Mouse (Mus musculus) forebrain, embryonic 15.5 days (tissue): ENCODE measurements around the gene Magi3. TPM values are rescaled to one million over a fixed set of nuclear protein-coding genes. Genes with fewer than 3 reads are reported as not detected.

Experiments used
- ATAC-seq: fragments of 200-750 bp; cut with Nextera tagmentation; replicated peaks from 2 replicates; pipeline ENCODE4 v1.8.0; 2017; ENCODE audit warnings: mild to moderate bottlenecking, moderate TSS enrichment, moderate library complexity
- H3K27ac ChIP-seq: fragments of 300-500 bp; sonication (generic); replicated peaks from 2 replicates; pipeline ENCODE4 v1.5.1; 2015; ENCODE audit warnings: mild to moderate bottlenecking, inconsistent platforms
- H3K27me3 ChIP-seq: fragments of 300-500 bp; sonication (generic); 2 replicates; pipeline ENCODE4 v1.6.1; 2015; ENCODE audit warnings: inconsistent platforms
- H3K36me3 ChIP-seq: fragments of 300-500 bp; sonication (generic); 2 replicates; pipeline ENCODE4 v1.6.1; 2015; ENCODE audit warnings: mild to moderate bottlenecking, inconsistent platforms
- H3K4me1 ChIP-seq: fragments of 300-500 bp; sonication (generic); 2 replicates; pipeline ENCODE4 v1.6.1; 2015; ENCODE audit warnings: inconsistent platforms
- H3K4me2 ChIP-seq: fragments of 300-500 bp; sonication (generic); replicated peaks from 2 replicates; pipeline ENCODE4 v1.6.1; 2015; ENCODE audit warnings: mild to moderate bottlenecking, inconsistent platforms
- H3K4me3 ChIP-seq: fragments of 300-500 bp; sonication (generic); 2 replicates; pipeline ENCODE4 v1.5.1; 2015; ENCODE audit warnings: mild to moderate bottlenecking, inconsistent platforms
- H3K9ac ChIP-seq: fragments of 300-500 bp; sonication (generic); replicated peaks from 2 replicates; pipeline ENCODE4 v1.6.1; 2015; ENCODE audit warnings: mild to moderate bottlenecking, inconsistent platforms
- H3K9me3 ChIP-seq: fragments of 300-500 bp; sonication (generic); 2 replicates; pipeline ENCODE4 v1.6.1; 2016; ENCODE audit warnings: inconsistent platforms
- WGBS: fragments of 180-500 bp; shearing (Covaris S2); methylation state at CpG from one replicate; pipeline ENCODE4 v1.1.7; 2015; ENCODE audit warnings: mixed read lengths; 5-methylcytosine and 5-hydroxymethylcytosine counted together
- polyA plus RNA-seq: library from polyadenylated mRNA; unstranded; fragments of >200 nt; fragmentation: Nextera tagmentation; extraction: Ambion mirVana; gene quantifications from 2 replicates; pipeline ENCODE4 v1.2.1, GENCODE M21; 2015

Magi3 gene
- polyA plus RNA-seq, 1 experiment from 2014 or later, result 6.0 TPM

- no peak for ATAC-seq
- WGBS, result 43% methylated on average over 3 of the region's 3 CpGs
- no peaks in the 10 kb centered on the region for H3K9me3 ChIP-seq
- no peak overlapping the region for H3K9ac ChIP-seq
- no peaks in the 10 kb centered on the region for H3K4me1 ChIP-seq
- H3K4me2 ChIP-seq, result no peak overlapping the region
- H3K36me3 ChIP-seq, result peaks cover 30% of the 10 kb centered on the region
- H3K27me3 ChIP-seq, result no peaks in the 10 kb centered on the region
- no peak overlapping the region for H3K27ac ChIP-seq
- H3K4me3 ChIP-seq, result no peak overlapping the region
Measured at GRCm38 (mm10) chr3:104017931-104018330, 202.2 kb downstream of the Magi3 start.

GRCm38 (mm10) chr3:104011972-104012371 is 208.2 kb downstream of the Magi3 start:
- Histone ChIP-seq H3K36me3 (peaks cover 34% of the 10 kb centered on the region), H3K4me1 (peaks cover 6% of the 10 kb centered on the region), H3K4me3 (no peak overlapping the region), H3K4me2 (no peak overlapping the region), H3K9me3 (no peaks in the 10 kb centered on the region), H3K27ac (no peak overlapping the region), H3K27me3 (no peaks in the 10 kb centered on the region), H3K9ac (no peak overlapping the region)
- WGBS, result 95% methylated on average over 2 of the region's 2 CpGs
- ATAC-seq, result no peak

- Histone ChIP-seq H3K4me1 (peaks cover 8% of the 10 kb centered on the region), H3K9me3 (no peaks in the 10 kb centered on the region), H3K4me3 (no peak overlapping the region), H3K27me3 (no peaks in the 10 kb centered on the region), H3K4me2 (no peak overlapping the region), H3K9ac (no peak overlapping the region), H3K36me3 (peaks cover 38% of the 10 kb centered on the region), H3K27ac (no peak overlapping the region)
- no peak for ATAC-seq
- WGBS, result 90% methylated on average over 5 of the region's 5 CpGs
Measured at GRCm38 (mm10) chr3:104009924-104010662, 210.1 kb downstream of the Magi3 start.

DNA sequence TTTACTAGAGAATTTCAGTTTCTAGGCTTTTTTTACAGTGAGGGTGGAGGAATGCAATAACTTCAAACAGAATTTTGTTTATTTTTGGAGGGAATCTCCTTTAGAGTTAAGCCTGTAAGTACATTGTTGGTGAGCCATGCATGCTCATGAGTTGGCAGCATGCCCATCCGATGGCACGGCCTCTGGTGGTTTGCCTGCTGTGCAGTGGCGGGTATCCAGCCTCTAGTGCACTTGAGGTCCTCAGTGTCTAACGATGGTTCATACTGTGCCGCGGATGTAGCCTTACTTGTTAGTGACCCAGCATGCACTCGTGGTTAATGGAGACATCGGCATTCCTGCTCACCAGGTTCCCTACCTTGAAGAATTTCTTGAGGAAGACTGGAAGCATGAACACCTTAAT is 212.7 kb downstream of the Magi3 start:
- H3K4me1 ChIP-seq, result peaks cover 8% of the 10 kb centered on the region
- no peak overlapping the region for H3K4me2 ChIP-seq
- no peak overlapping the region for H3K27ac ChIP-seq
- H3K9ac ChIP-seq, result no peak overlapping the region
- ATAC-seq, result peak; percentile 51; the same call in 1 of the 2 replicates
- 38% methylated on average over 8 of the region's 8 CpGs for WGBS
- peaks cover 47% of the 10 kb centered on the region for H3K36me3 ChIP-seq
- H3K27me3 ChIP-seq, result no peaks in the 10 kb centered on the region
- H3K9me3 ChIP-seq, result no peaks in the 10 kb centered on the region
- H3K4me3 ChIP-seq, result no peak overlapping the region

GRCm38 (mm10) chr3:104006896-104007466 is 213.2 kb downstream of the Magi3 start:
- H3K36me3 ChIP-seq, result peaks cover 51% of the 10 kb centered on the region

GRCm38 (mm10) chr3:103998724-103999123 is 221.4 kb downstream of the Magi3 start:
- peaks cover 48% of the 10 kb centered on the region for H3K36me3 ChIP-seq
- H3K9me3 ChIP-seq, result no peaks in the 10 kb centered on the region
- no peak overlapping the region for H3K4me2 ChIP-seq
- H3K4me1 ChIP-seq, result no peaks in the 10 kb centered on the region
- no peak for ATAC-seq
- WGBS, result 93% methylated on average over 4 of the region's 4 CpGs
- H3K9ac ChIP-seq, result no peak overlapping the region
- H3K27ac ChIP-seq, result no peak overlapping the region
- H3K27me3 ChIP-seq, result no peaks in the 10 kb centered on the region
- no peak overlapping the region for H3K4me3 ChIP-seq

More at GRCm38 (mm10) chr3:104006896-104007466, 213.2 kb downstream of the Magi3 start:
- Histone ChIP-seq H3K27ac (0 out of 2 replicates have a peak overlapping the region, but pooled peaks have one; percentile 23), H3K4me3 (no peak overlapping the region), H3K4me2 (no peak overlapping the region), H3K9ac (no peak overlapping the region), H3K27me3 (no peaks in the 10 kb centered on the region), H3K9me3 (no peaks in the 10 kb centered on the region), H3K4me1 (peaks cover 8% of the 10 kb centered on the region)
- 49% methylated on average over 8 of the region's 8 CpGs for WGBS
- no peak for ATAC-seq

DNA sequence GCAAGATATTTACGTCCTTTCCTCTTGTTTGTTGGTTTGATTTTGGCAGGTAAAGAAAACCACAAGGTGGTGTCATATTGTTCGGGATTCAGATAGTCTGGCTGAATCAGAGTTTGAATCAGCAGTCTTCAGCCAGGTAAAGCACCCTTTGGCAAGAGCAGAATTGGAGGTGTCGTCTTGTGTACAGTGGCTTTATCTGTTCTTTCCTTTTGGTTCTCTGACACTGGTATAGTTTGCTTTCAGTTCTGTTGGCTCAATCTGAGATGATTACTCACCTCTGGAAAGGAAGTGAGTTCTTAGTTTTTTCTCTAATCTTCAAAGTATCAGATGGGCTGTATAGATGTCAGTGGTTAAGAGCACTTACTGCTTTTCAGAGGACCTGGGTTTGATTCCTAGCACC is 228.9 kb downstream of the Magi3 start:
- Histone ChIP-seq H3K9me3 (no peaks in the 10 kb centered on the region), H3K4me1 (no peaks in the 10 kb centered on the region), H3K4me2 (no peak overlapping the region), H3K36me3 (peaks cover 59% of the 10 kb centered on the region), H3K9ac (no peak overlapping the region), H3K4me3 (no peak overlapping the region), H3K27me3 (no peaks in the 10 kb centered on the region), H3K27ac (no peak overlapping the region)
- no peak for ATAC-seq
- WGBS, result 91% methylated on average over 3 of the region's 3 CpGs

- Histone ChIP-seq H3K4me3 (no peak overlapping the region), H3K9me3 (no peaks in the 10 kb centered on the region), H3K4me2 (no peak overlapping the region), H3K27ac (no peak overlapping the region), H3K36me3 (peaks cover 67% of the 10 kb centered on the region), H3K27me3 (no peaks in the 10 kb centered on the region), H3K4me1 (no peaks in the 10 kb centered on the region), H3K9ac (no peak overlapping the region)
- 96% methylated on average over 4 of the region's 4 CpGs for WGBS
- no peak for ATAC-seq
Measured at GRCm38 (mm10) chr3:103989352-103989751, 230.8 kb downstream of the Magi3 start.

DNA sequence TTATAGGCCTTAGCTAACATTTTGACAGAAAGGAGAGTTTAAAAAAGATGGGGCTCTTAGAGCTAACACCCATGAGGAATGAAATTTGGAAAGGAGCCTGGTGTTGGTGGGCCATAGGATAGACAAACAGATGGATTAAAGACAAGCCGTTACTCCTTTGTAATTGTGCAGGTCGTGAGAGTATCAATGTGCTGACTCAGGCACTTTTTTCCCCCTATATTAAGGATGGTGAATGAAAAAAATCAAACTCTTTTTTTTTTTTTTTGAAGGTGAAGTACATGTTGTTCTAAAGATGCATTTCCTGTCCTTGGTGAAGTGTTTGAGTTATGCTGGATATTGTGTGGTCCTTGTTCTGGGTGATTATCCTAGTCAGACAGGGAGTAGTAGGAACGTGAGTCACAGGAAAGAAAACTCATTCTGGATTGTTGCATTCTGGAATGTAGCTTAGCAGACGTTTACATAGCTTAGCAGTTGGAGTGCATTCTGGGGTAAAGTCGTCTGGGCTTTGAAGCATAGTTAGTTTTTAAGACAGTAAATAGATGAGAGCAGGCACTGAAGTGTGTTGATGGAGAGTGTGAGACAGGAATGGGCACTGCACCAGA is 232.2 kb downstream of the Magi3 start:
- peaks cover 73% of the 10 kb centered on the region for H3K36me3 ChIP-seq
- H3K4me3 ChIP-seq, result no peak overlapping the region
- WGBS, result 61% methylated on average over 5 of the region's 5 CpGs
- H3K27ac ChIP-seq, result no peak overlapping the region
- no peak overlapping the region for H3K4me2 ChIP-seq
- no peak for ATAC-seq
- H3K9ac ChIP-seq, result no peak overlapping the region
- H3K4me1 ChIP-seq, result no peaks in the 10 kb centered on the region
- H3K27me3 ChIP-seq, result no peaks in the 10 kb centered on the region
- no peaks in the 10 kb centered on the region for H3K9me3 ChIP-seq

- Histone ChIP-seq H3K4me3 (no peak overlapping the region), H3K4me1 (no peaks in the 10 kb centered on the region), H3K27me3 (no peaks in the 10 kb centered on the region), H3K9ac (no peak overlapping the region), H3K27ac (no peak overlapping the region), H3K36me3 (peaks cover 58% of the 10 kb centered on the region), H3K9me3 (no peaks in the 10 kb centered on the region), H3K4me2 (no peak overlapping the region)
- 94% methylated on average over 2 of the region's 2 CpGs for WGBS
- ATAC-seq, result no peak
Measured at GRCm38 (mm10) chr3:103985194-103985593, 235.0 kb downstream of the Magi3 start.

DNA sequence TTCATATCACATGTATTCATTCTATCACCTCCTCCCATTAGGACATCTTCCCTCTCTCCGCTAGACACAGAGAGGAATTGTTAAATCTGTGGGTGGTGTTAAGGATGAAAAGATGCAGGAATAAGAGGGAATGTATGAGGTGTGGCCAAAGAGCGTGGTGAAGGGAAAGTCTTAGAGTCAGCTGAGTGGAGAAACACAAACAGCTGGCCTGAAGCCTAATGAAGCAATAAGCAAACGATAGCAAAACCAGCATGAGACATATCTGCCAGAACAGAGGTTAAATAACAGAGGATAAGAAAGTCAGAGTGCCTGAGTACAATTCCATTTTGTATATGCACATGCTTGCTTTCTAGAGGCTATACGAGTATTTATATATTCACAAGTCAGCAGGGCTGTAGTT is 235.6 kb downstream of the Magi3 start:
- no peak overlapping the region for H3K4me2 ChIP-seq
- ATAC-seq, result no peak

GRCm38 (mm10) chr3:103971157-103971556 is 249.0 kb downstream of the Magi3 start:
- Histone ChIP-seq H3K4me1 (peaks cover 30% of the 10 kb centered on the region), H3K4me2 (no peak overlapping the region), H3K9me3 (no peaks in the 10 kb centered on the region), H3K9ac (no peak overlapping the region), H3K36me3 (peaks cover 14% of the 10 kb centered on the region; the same call in 1 of the 2 replicates), H3K27ac (no peak overlapping the region), H3K4me3 (no peak overlapping the region), H3K27me3 (no peaks in the 10 kb centered on the region)
- WGBS, result 93% methylated on average over 2 of the region's 2 CpGs
- no peak for ATAC-seq

More for the DNA sequence above, 235.6 kb downstream of the Magi3 start:
- Histone ChIP-seq H3K27me3 (no peaks in the 10 kb centered on the region), H3K36me3 (peaks cover 54% of the 10 kb centered on the region), H3K9me3 (no peaks in the 10 kb centered on the region), H3K9ac (no peak overlapping the region), H3K4me3 (no peak overlapping the region), H3K27ac (no peak overlapping the region), H3K4me1 (no peaks in the 10 kb centered on the region)
- WGBS, result 58% methylated on average over 4 of the region's 4 CpGs
